Mouse (Mus musculus) forebrain, embryonic 10.5 days (tissue): ENCODE results near the gene Eif5. TPM values are rescaled to one million over a fixed set of nuclear protein-coding genes. Genes with fewer than 3 reads are reported as not detected.
"Not testable (repeated sequence)": the region's sequence is repeated elsewhere in the genome, so short reads cannot be mapped to it uniquely, and the experiment has no call there.

Experiments used
- DNase-seq: peaks from one replicate; pipeline ENCODE4 v3.0.0-alpha.2; 2017; ENCODE audit warnings: low spot score; ENCODE audit errors: extremely low spot score
- H3K27ac ChIP-seq: fragments of 300-500 bp; sonication (generic); 2 replicates; pipeline ENCODE4 v1.5.1; 2016; ENCODE audit warnings: mild to moderate bottlenecking
- H3K27me3 ChIP-seq: fragments of 300-500 bp; sonication (generic); 2 replicates; pipeline ENCODE4 v1.6.1; 2016; ENCODE audit warnings: mild to moderate bottlenecking; ENCODE audit not compliant: poor library complexity, severe bottlenecking
- H3K36me3 ChIP-seq: fragments of 300-500 bp; sonication (generic); replicated peaks from 2 replicates; pipeline ENCODE4 v1.6.1; 2016; ENCODE audit warnings: mild to moderate bottlenecking, moderate library complexity
- H3K4me1 ChIP-seq: fragments of 300-500 bp; sonication (generic); 2 replicates; pipeline ENCODE4 v1.6.1; 2016
- H3K4me3 ChIP-seq: fragments of 300-500 bp; sonication (generic); 2 replicates; pipeline ENCODE4 v1.5.1; 2016; ENCODE audit warnings: mild to moderate bottlenecking, moderate library complexity
- H3K9me3 ChIP-seq: fragments of 300-500 bp; sonication (generic); 2 replicates; pipeline ENCODE4 v1.6.1; 2016; ENCODE audit warnings: mild to moderate bottlenecking, moderate library complexity
- WGBS: fragments of 180-500 bp; shearing (Covaris S2); methylation state at CpG from one replicate; pipeline ENCODE4 v1.1.7; 2016; 5-methylcytosine and 5-hydroxymethylcytosine counted together
- polyA plus RNA-seq: library from polyadenylated mRNA; unstranded; fragments of >200 nt; fragmentation: Nextera tagmentation; extraction: Ambion mirVana; gene quantifications from 2 replicates; pipeline ENCODE4 v1.2.1, GENCODE M21; 2016

Eif5 gene
- 740 and 785 TPM in 2 replicates for polyA plus RNA-seq

- peak within 1 kb of the TSS; percentile 99 for H3K27ac ChIP-seq
- peak; percentile 100 for DNase-seq
- H3K4me1 ChIP-seq = peaks cover 38% of the 10 kb centered on the region
- H3K27me3 ChIP-seq = no peaks in the 10 kb centered on the region
- 0% methylated on average over 47 of the region's 47 CpGs for WGBS
- H3K4me3 ChIP-seq = peak within 1 kb of the TSS; percentile 93
- H3K36me3 ChIP-seq = peaks cover 41% of the 10 kb centered on the region
- H3K9me3 ChIP-seq = no peaks in the 10 kb centered on the region
These were observed at the start of gene Eif5 for GRCm38 (mm10) chr12:111537796-111538291. TSS of gene Eif5 (plus strand) at chr12:111538016.

GRCm38 (mm10) chr12:111489261-111489865 is 48.5 kb upstream of the Eif5 start:
- 81% methylated on average over 11 of the region's 11 CpGs for WGBS
- DNase-seq = no peak
- Histone ChIP-seq H3K27me3 (peaks cover 62% of the 10 kb centered on the region), H3K27ac (no peak overlapping the region), H3K9me3 (no peaks in the 10 kb centered on the region), H3K4me1 (peaks cover 28% of the 10 kb centered on the region), H3K36me3 (no peaks in the 10 kb centered on the region), H3K4me3 (no peak overlapping the region)

- no peak overlapping the region for H3K4me3 ChIP-seq
- H3K27ac ChIP-seq = no peak overlapping the region
- H3K4me1 ChIP-seq = peaks cover 10% of the 10 kb centered on the region
- no peaks in the 10 kb centered on the region for H3K36me3 ChIP-seq
- WGBS = 78% methylated on average over 4 of the region's 4 CpGs
- no peaks in the 10 kb centered on the region for H3K9me3 ChIP-seq
- no peak for DNase-seq
- peaks cover 6% of the 10 kb centered on the region; the same call in 1 of the 2 replicates for H3K27me3 ChIP-seq
These were observed 42.9 kb upstream of the Eif5 start for GRCm38 (mm10) chr12:111494931-111495330.

GRCm38 (mm10) chr12:111497076-111497475 is 40.7 kb upstream of the Eif5 start:
- Histone ChIP-seq H3K36me3 (no peaks in the 10 kb centered on the region), H3K27me3 (no peaks in the 10 kb centered on the region), H3K27ac (no peak overlapping the region), H3K9me3 (no peaks in the 10 kb centered on the region), H3K4me3 (no peak overlapping the region), H3K4me1 (peaks cover 27% of the 10 kb centered on the region)
- 48% methylated on average over 2 of the region's 2 CpGs for WGBS
- DNase-seq = no peak

- WGBS = 59% methylated on average over 5 of the region's 5 CpGs
- Histone ChIP-seq H3K27me3 (peaks cover 8% of the 10 kb centered on the region), H3K4me1 (peaks cover 36% of the 10 kb centered on the region), H3K4me3 (no peak overlapping the region), H3K9me3 (0 out of 2 replicates have a peak, but pooled peaks cover 4% of the 10 kb centered on the region), H3K36me3 (no peaks in the 10 kb centered on the region), H3K27ac (peak overlapping the region; percentile 86; the same call in 1 of the 2 replicates)
- DNase-seq = no peak
These were observed 38.2 kb upstream of the Eif5 start for GRCm38 (mm10) chr12:111499617-111500016.

GRCm38 (mm10) chr12:111500725-111501124 is 37.1 kb upstream of the Eif5 start:
- 18% methylated on average over 5 of the region's 5 CpGs for WGBS
- peak overlapping the region; percentile 35 for H3K4me3 ChIP-seq
- DNase-seq = peak; percentile 71
- H3K36me3 ChIP-seq = no peaks in the 10 kb centered on the region
- H3K9me3 ChIP-seq = 0 out of 2 replicates have a peak, but pooled peaks cover 4% of the 10 kb centered on the region
- peak overlapping the region; percentile 86 for H3K27ac ChIP-seq
- peaks cover 40% of the 10 kb centered on the region for H3K4me1 ChIP-seq
- H3K27me3 ChIP-seq = peaks cover 8% of the 10 kb centered on the region

- no peak overlapping the region for H3K27ac ChIP-seq
- WGBS = 86% methylated on average over 12 of the region's 12 CpGs
- no peak overlapping the region for H3K4me3 ChIP-seq
- DNase-seq = no peak
- H3K36me3 ChIP-seq = no peaks in the 10 kb centered on the region
- H3K27me3 ChIP-seq = peaks cover 8% of the 10 kb centered on the region
- 0 out of 2 replicates have a peak, but pooled peaks cover 4% of the 10 kb centered on the region for H3K9me3 ChIP-seq
- peaks cover 40% of the 10 kb centered on the region for H3K4me1 ChIP-seq
These were observed 34.7 kb upstream of the Eif5 start for GRCm38 (mm10) chr12:111503063-111503567.

GRCm38 (mm10) chr12:111503571-111503970 is 34.2 kb upstream of the Eif5 start:
- no peak for DNase-seq
- WGBS = 82% methylated on average over 5 of the region's 5 CpGs
- Histone ChIP-seq H3K27me3 (peaks cover 8% of the 10 kb centered on the region), H3K4me3 (no peak overlapping the region), H3K4me1 (peaks cover 40% of the 10 kb centered on the region), H3K9me3 (0 out of 2 replicates have a peak, but pooled peaks cover 4% of the 10 kb centered on the region), H3K36me3 (no peaks in the 10 kb centered on the region), H3K27ac (no peak overlapping the region)

- H3K4me3 ChIP-seq = peak overlapping the region; percentile 36
- H3K36me3 ChIP-seq = no peaks in the 10 kb centered on the region
- H3K9me3 ChIP-seq = 0 out of 2 replicates have a peak, but pooled peaks cover 4% of the 10 kb centered on the region
- whole genome bisulfite sequencing = 2% methylated on average over 12 of the region's 12 CpGs
- peak; percentile 86 for DNase-seq
- peaks cover 8% of the 10 kb centered on the region for H3K27me3 ChIP-seq
- H3K27ac ChIP-seq = 0 out of 2 replicates have a peak overlapping the region, but pooled peaks have one; percentile 27
- H3K4me1 ChIP-seq = peaks cover 30% of the 10 kb centered on the region
These were observed 32.9 kb upstream of the Eif5 start for GRCm38 (mm10) chr12:111504904-111505303.

GRCm38 (mm10) chr12:111507001-111507400 is 30.8 kb upstream of the Eif5 start:
- H3K27ac ChIP-seq = no peak overlapping the region
- H3K9me3 ChIP-seq = 0 out of 2 replicates have a peak, but pooled peaks cover 4% of the 10 kb centered on the region
- H3K4me3 ChIP-seq = no peak overlapping the region
- no peak for DNase-seq
- H3K4me1 ChIP-seq = peaks cover 13% of the 10 kb centered on the region
- 61% methylated on average over 5 of the region's 5 CpGs for whole genome bisulfite sequencing
- H3K36me3 ChIP-seq = no peaks in the 10 kb centered on the region
- peaks cover 8% of the 10 kb centered on the region for H3K27me3 ChIP-seq

- Histone ChIP-seq H3K36me3 (no peaks in the 10 kb centered on the region), H3K4me1 (peaks cover 13% of the 10 kb centered on the region), H3K9me3 (no peaks in the 10 kb centered on the region), H3K27me3 (peaks cover 8% of the 10 kb centered on the region), H3K4me3 (no peak overlapping the region), H3K27ac (no peak overlapping the region)
- DNase-seq = no peak
- 90% methylated on average over 10 of the region's 10 CpGs for WGBS
These were observed 29.9 kb upstream of the Eif5 start for GRCm38 (mm10) chr12:111507962-111508361.

GRCm38 (mm10) chr12:111508438-111508837 is 29.4 kb upstream of the Eif5 start:
- peaks cover 13% of the 10 kb centered on the region for H3K4me1 ChIP-seq
- H3K9me3 ChIP-seq, H3K4me3 ChIP-seq, DNase-seq, H3K27me3 ChIP-seq, H3K27ac ChIP-seq, H3K36me3 ChIP-seq: not testable (repeated sequence)
- 90% methylated on average over 3 of the region's 3 CpGs for WGBS

- no peaks in the 10 kb centered on the region for H3K27me3 ChIP-seq
- H3K27ac ChIP-seq = no peak overlapping the region
- no peak for DNase-seq
- no peak overlapping the region for H3K4me3 ChIP-seq
- H3K4me1 ChIP-seq = no peaks in the 10 kb centered on the region
- H3K36me3 ChIP-seq = no peaks in the 10 kb centered on the region
- H3K9me3 ChIP-seq = no peaks in the 10 kb centered on the region
- 90% methylated on average over 12 of the region's 12 CpGs for WGBS
These were observed 25.2 kb upstream of the Eif5 start for GRCm38 (mm10) chr12:111512572-111513063.
